Comparison of ENCODE assay signal across 22 mouse cellular contexts in the genomic region with DNA sequence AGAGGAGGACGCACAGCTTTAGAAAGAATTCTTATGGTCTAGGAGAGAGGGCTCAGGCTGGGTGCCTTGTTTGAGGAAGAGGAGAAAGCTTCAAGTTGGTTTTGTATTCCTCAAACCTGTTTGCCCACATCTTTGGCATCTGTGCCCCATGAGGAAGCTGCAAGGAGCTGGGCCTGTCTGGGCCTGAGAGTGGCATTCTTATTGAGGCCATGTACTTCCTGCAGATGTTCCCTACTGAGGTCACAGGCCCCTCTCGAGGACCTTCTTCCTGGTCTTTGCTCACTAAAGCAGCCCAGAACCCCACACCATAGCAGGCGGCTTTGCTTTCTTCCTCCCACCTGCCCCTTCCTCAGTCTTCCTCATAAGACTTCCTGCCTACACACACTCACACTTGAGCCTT. TPM values are rescaled to one million over a fixed set of nuclear protein-coding genes. Genes with fewer than 3 reads are reported as not detected.
DNase-seq lines count a peak whose midpoint lies in the region; ATAC-seq lines count a peak whose summit lies in the region.
"Had no signal": no experiment of that assay in that cellular context is flagged by ENCODE, and none has a peak within 500 bp of the region (broad histone marks: within the 10 kb centered on the region; RNA-seq: fewer than 3 reads in every experiment).

No protein-coding gene starts in this region.

- H3K9ac ChIP-seq in embryonic facial prominence, embryonic 15.5 days = no peak overlapping the region
- H3K9ac ChIP-seq in stomach, embryonic 16.5 days (ENCODE audit: low read length) = peak overlapping the region; percentile 6; the same call in 1 of the 2 replicates
- H3K9ac ChIP-seq: hindbrain, embryonic 14.5 days; liver, embryonic 12.5 days; lung, embryonic 14.5 days had no signal

- H3K4me2 ChIP-seq in embryonic facial prominence, embryonic 15.5 days (replicated peaks) = no peak overlapping the region
- H3K4me2 ChIP-seq in stomach, embryonic 16.5 days (ENCODE audit: low read depth, low read length) = no peak overlapping the region
- H3K4me2 ChIP-seq: hindbrain, embryonic 14.5 days; liver, embryonic 12.5 days; lung, embryonic 14.5 days had no signal

- H3K36me3 ChIP-seq in embryonic facial prominence, embryonic 15.5 days = no peaks in the 10 kb centered on the region
- no peaks in the 10 kb centered on the region for H3K36me3 ChIP-seq in stomach, embryonic 16.5 days (ENCODE audit: control insufficient read depth, insufficient read depth, low read length)
- H3K36me3 ChIP-seq: heart, embryonic 10.5 days; liver, embryonic 12.5 days had no signal

- 61% methylated on average over 3 of the region's 3 CpGs for WGBS in embryonic facial prominence, embryonic 15.5 days
- WGBS in stomach, embryonic 16.5 days = 75% methylated on average over 3 of the region's 3 CpGs

- no peaks in the 10 kb centered on the region for H3K9me3 ChIP-seq in embryonic facial prominence, embryonic 15.5 days (replicated peaks)
- H3K9me3 ChIP-seq in stomach, embryonic 16.5 days (replicated peaks; ENCODE audit: control insufficient read depth, low read length) = no peaks in the 10 kb centered on the region
- H3K9me3 ChIP-seq: heart, embryonic 10.5 days; liver, embryonic 12.5 days had no signal

- DNase-seq in heart, adult 11 months = peak; percentile 85
- DNase-seq in heart, postnatal 25 days (ENCODE audit: low spot score) = no peak
- DNase-seq in thymus, postnatal 36 days = peak; percentile 15 to 47
- no peak for DNase-seq in adrenal gland, adult 18-20 months (ENCODE audit: low spot score in 2 of 2)
- DNase-seq in retina, embryonic 14.5 days (ENCODE audit: low spot score) = no peak
- DNase-seq: adrenal gland, postnatal 36 days; cerebellum, adult 18-20 months; cerebellum, postnatal 25 days; gastrocnemius, postnatal 25 days; kidney, adult 9 months; kidney, postnatal 25 days; lung, embryonic 14.5 days; lung, postnatal 36 days had no signal

- intact Hi-C loops in heart, postnatal 25 days (cut with DNase I) = loop anchor here (2.0 to 5.0 kb wide), 2 partner anchors 57 to 604 kb away; no protein-coding TSS in a partner anchor

- ATAC-seq in embryonic facial prominence, embryonic 15.5 days (ENCODE audit: insufficient number of reproducible peaks, low FRiP score, low TSS enrichment, low read depth) = no peak
- no peak for ATAC-seq in stomach, embryonic 16.5 days (ENCODE audit: insufficient read depth, low FRiP score)
- ATAC-seq: forebrain, embryonic 16.5 days; liver, embryonic 12.5 days had no signal

- peak overlapping the region; percentile 34; the same call in 1 of the 2 replicates for H3K27ac ChIP-seq in embryonic facial prominence, embryonic 15.5 days (replicated peaks)
- H3K27ac ChIP-seq in stomach, embryonic 16.5 days (ENCODE audit: low read length) = peak overlapping the region; percentile 73
- H3K27ac ChIP-seq: heart, embryonic 10.5 days; hindbrain, embryonic 14.5 days; liver, embryonic 12.5 days had no signal

- H3K4me1 ChIP-seq in embryonic facial prominence, embryonic 15.5 days = peaks cover 11% of the 10 kb centered on the region; the same call in 1 of the 2 replicates
- H3K4me1 ChIP-seq in stomach, embryonic 16.5 days (ENCODE audit: control insufficient read depth, insufficient read depth, low read length) = 0 out of 2 replicates have a peak, but pooled peaks cover 5% of the 10 kb centered on the region

- no peaks in the 10 kb centered on the region for H3K27me3 ChIP-seq in embryonic facial prominence, embryonic 15.5 days
- H3K27me3 ChIP-seq in stomach, embryonic 16.5 days (ENCODE audit: control insufficient read depth, insufficient read depth, low read length) = no peaks in the 10 kb centered on the region
- H3K27me3 ChIP-seq: liver, embryonic 12.5 days had no signal

- H3K4me3 ChIP-seq in embryonic facial prominence, embryonic 15.5 days (replicated peaks) = no peak overlapping the region
- H3K4me3 ChIP-seq in stomach, embryonic 16.5 days (replicated peaks; ENCODE audit: low read length) = no peak overlapping the region
- H3K4me3 ChIP-seq: heart, embryonic 10.5 days; liver, embryonic 12.5 days had no signal

RNA-seq across cellular contexts. Expression of a gene that starts 33.4 kb away (rescaled TPM):
- 1 to 10 TPM; 1.5 TPM for total RNA-seq in heart, postnatal 25 days (2021)
- 2.5 and 4.7 TPM in 2 replicates for polyA plus RNA-seq in embryonic facial prominence, embryonic 15.5 days (2015; fragmentation: Nextera tagmentation; extraction: Ambion mirVana)
- 0.94 and 1.4 TPM in 2 replicates for polyA plus RNA-seq in stomach, embryonic 16.5 days (2015; fragmentation: Nextera tagmentation; extraction: Ambion mirVana)
- total RNA-seq in adrenal gland, adult 18-20 months (2021) = under 1 TPM; 0.29 to 0.33 TPM
- total RNA-seq: adrenal gland, postnatal 36 days; MEL had no signal
- polyA plus RNA-seq: embryonic facial prominence, embryonic 11.5 days; hindbrain, embryonic 14.5 days; limb, embryonic 11.5 days; liver, embryonic 12.5 days had no signal

Comparison
In these comparisons a context has a peak if more than half of its experiments do, and no peak if none do; other contexts are left out.
1. DNase-seq: peak in heart, adult 11 months (single experiment) and thymus, postnatal 36 days (2 of 2); none in heart, postnatal 25 days (single experiment), adrenal gland, adult 18-20 months (0 of 2) and retina, embryonic 14.5 days (single experiment).